Mouse (Mus musculus) right cerebral cortex, postnatal 14 days (tissue): ENCODE measurements at regions not wholly inside any gene's neighbourhood (a gene's known extent, or its start where the extent isn't known, plus 50 kb on each side); places are given as distances from the start of the nearest gene placed in this dataset.
A peak's percentile ranks its signal among the peaks of the same experiment; 100 is the strongest.
"Not testable (repeated sequence)": the region's sequence is repeated elsewhere in the genome, so short reads cannot be mapped to it uniquely, and the experiment has no call there.

Experiments used
- DNase-seq: peaks from one replicate; pipeline ENCODE4 v3.0.0; 2022

DNA sequence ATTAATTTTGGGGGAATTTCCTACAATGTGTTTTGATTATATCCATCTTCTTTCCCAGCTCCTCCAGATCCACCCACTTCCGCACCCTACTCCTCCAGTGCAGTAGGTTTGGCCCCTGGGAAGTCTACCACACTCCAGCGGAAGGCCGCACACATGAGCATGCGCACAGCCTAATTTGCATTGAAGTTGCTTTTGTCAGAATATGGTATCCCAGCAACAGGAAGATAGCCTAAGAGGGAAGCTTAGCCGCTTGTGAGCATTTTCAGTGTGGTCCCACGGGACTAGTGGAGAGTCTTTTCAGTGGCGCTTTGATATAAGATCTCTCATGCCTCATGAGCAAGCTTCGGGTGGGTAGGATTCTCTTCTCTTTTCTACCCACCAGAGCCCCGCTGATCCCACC lies 455.6 kb downstream of the Cbln4 start:
- DNase-seq: peak; percentile 7

DNA sequence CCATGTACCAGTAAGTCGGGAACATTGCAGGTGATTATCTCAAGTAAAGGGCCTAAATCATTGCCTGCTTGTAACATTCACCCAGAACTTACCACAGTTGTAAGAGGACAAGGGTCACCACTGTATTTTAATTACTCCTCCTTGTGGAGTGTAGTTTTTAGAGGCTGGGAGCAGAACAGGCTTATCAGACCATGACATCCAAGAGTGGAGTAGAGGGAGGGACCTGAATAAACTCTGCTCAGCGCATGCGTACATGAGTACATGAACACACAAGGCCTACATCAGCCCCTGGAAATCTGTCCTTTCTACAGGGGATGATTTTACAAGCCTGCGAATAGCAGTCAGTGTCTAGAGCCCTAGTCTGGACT lies 456.4 kb downstream of the Cbln4 start:
- DNase-seq: no peak

DNA sequence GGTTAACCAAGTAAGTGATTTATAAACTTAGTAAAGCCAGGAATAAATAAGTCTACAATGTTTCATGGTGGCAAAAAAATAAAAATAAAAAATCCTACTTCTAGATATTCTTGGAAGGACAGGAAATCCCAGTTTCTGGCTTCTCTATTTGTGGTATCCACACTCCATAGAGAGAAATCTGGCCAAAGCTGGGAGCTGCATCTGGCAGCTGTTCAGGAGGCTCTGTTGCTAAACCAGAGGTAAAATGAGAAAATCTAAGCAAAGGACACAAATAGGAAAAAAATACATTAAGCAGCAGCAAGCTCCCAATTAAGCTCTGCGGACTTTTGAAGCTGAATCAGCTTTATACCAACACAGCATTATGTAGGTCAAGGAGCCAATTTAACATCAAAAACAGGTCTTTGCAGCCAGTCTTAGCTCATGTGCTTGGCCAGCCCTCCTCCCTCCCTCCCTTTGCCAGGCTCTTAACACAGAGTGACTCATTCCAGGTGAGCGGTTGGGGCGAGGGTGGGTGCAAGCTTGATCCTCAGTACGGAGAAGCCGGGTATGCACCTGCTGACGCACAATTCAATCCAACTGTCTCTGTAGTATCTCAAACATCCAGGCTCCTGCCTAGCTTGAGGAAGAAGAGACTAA lies 456.9 kb downstream of the Cbln4 start:
- DNase-seq: peak; percentile 32

DNA sequence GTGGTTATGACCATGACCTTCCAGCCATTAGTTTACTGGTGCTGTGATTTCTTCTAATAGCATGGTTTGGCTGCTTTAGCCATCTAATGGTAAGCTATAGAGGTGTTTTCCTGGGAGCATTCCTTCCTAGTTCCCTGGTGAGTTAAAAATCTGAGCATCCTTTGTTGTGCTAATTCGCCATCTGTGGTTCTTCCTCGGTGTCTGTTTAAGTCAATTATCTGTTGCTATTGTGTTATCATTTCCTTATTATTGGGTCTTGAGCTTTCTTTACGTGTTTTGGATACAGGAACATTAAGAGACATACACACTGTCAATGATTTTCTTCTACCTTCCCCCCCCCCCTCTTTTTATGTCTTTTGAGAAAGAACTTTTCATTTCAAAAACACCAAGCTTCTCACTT lies 468.9 kb downstream of the Cbln4 start:
- no peak for DNase-seq

DNA sequence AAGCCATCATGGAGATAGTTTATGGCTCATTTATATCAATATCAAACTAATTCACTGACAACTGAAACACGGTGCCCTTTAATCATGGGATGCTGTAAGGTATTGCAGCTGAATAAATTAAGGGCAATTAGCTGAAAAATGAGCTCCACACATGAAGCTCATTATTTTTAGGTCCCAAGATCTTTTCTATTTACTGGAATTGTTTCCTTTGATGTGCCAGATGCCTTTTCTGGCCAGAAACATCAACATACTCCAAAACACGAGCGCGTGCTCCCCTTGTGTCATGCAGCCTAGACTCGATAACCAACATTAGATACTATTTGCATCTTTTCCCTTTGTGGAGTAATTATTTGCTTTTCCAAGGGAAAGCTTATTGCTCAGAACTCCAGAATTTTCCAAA lies 480.6 kb downstream of the Cbln4 start:
- DNase-seq: no peak

DNA sequence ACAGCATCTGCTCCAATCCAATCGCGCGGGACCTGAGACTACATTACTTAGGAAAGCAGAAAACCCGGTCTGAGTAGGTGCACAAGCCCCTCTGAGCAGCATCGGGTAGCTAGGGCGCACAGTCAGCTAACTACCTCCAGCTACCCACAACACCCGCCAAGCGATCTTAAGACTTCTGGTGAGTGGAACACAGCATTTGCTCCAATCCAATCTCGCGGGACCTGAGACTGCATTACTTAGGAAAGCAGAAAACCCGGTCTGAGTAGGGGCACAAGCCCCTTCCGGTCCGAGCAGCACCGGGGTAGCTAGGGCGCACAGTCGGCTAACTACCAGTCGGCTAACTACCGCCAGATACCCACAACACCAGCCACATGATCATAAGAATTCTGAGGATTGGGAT lies 500.5 kb downstream of the Cbln4 start:
- not testable (repeated sequence) for DNase-seq

DNA sequence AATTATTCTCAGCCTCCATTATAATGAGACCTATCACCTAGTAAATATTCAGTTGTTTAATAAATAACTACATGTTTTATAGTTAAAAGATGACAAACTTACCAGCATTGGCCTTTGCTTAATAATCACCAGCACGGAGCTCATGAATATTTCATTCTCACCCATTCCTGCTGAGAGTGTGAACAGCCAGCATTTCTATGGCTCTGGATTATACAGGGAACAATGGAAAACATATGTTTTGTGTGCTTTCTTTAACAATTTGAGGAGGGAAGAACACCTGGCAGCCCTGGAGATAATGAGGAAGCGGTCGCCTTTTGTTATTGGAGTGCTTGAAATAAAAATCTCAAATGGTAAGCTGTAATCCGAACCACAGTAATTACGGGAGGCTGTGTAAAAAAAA lies 528.4 kb downstream of the Cbln4 start:
- no peak for DNase-seq

DNA sequence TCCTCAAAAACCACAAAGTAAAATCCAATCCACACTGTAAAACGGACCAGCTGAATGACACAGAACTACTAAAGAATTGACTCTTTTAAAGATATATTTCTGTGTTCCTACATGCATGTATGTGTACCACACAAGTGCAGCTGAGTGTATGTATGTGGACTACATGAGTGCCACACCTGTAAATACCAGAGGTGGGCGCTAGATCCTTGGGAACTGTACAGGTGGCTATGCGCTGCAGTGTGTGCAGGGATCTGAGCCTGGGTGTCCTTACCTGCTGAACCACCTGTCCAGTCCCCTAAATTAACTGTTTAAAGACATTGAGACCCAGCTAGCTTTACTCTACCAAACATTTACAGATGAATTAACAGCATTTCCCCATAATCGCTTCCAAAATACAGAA lies 546.6 kb downstream of the Cbln4 start:
- DNase-seq: no peak

DNA sequence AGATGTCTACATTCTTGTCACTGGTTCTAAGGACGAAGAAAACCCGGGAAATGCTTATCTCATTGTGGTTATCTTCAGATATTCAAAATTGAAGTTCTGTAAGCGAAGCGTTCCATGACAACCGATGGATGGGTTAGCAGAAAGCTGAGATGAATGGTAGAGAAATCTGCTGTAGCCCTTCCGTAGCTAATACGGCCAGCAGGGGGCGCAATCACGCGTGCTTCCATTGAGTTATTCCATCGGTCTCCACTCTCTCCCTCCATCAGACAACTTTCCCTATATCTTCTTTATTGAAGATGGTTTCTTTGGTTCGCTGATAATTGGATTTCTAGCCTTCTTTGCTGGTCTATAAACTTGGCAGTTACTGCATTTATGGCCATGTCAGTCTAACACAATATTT lies 549.5 kb downstream of the Cbln4 start:
- peak; percentile 74 for DNase-seq

DNA sequence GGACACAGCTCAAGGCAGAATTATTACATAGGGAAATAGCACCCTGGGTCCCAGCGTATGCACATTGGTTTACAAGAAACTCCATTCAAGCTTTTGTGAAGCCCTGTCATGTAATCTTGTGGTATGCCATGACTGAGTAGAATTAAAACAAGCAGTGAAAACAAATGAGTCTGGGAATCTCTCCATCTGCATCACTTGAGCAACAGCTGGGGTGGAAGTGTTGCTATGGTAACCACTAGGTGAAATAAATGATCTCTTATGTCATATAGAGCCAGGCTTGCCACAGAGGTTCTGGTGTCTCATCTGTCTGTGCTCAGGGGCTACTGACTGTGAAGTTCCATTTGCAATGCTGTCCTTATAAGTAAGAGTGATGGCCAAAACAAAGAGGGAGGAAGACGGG lies 556.0 kb downstream of the Cbln4 start:
- DNase-seq: no peak

DNA sequence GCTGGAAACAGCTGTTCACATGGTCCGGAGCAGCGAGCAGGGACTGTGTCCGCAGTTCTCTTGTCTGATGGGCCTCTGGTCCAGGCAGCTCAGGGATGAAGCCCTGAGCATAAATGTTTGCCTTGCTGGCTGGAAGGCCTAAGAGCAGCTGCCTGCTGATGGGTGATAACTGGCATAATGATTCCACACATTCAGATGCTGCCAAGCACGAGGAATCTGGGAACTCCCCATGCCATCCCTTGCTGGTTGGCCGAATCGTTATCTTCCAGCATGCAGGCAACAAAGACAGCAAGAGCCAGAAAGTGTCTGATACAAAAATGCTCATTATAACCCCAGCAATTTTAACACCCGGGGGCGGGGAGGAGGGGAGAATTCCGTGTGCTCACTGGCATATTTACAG lies 590.0 kb downstream of the Cbln4 start:
- DNase-seq: peak; percentile 4

DNA sequence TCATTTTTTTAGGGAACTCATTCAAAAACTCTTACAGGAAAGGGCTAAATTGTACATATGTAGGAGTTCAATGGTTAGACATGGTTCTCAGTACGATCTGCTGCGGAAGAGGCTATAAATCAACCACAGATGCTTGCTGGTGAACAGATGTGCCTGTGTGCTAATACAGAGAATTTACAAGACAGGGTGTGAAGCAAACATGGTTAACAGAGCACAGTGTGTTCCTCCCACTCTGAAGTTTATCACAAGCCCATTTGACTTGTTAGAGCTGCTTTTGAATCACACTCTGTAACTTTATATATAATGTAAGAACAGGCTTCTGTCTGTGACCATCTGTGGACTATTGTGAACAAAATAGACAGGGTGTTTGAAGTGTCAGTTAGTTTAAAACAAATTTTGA lies 637.2 kb downstream of the Cbln4 start:
- DNase-seq: no peak

DNA sequence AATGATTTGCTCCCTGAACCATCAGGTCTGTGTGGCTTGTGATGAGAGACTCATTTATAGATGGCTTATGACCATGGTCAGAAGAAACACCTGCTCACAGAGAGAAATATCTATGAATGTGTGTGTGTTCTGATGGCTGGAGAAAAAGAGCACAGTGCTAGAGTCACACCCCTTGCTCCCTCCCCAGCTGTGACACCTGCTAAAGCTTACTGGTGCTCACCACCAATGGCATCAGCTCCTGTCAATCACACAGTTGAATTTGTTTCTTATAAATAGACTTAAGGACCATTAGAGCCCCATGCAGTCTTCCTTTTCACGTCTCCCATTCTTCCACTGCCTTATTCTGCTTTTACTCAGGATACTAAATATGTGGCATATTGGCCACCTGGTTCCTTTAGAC lies 654.3 kb downstream of the Cbln4 start:
- no peak for DNase-seq

DNA sequence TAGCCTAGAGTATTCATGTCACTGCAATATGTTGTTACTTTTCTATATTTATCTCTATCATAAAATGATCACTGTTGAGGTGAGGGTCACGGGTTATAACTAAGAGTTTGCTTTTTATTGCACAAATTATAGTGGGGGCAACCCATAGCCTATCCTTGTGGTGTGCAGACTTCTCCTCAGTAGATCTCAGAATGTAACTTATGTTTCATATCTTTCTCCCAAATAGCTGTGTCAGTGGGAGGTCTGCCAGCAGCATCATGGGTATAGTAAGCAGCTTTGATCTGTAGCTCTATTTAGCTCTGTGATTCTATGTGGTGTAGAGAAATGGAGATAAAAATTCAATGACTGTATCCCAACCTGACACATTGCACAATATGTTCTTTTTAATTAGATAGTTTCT lies 641.9 kb downstream of the Dok5 start:
- DNase-seq: peak; percentile 42

DNA sequence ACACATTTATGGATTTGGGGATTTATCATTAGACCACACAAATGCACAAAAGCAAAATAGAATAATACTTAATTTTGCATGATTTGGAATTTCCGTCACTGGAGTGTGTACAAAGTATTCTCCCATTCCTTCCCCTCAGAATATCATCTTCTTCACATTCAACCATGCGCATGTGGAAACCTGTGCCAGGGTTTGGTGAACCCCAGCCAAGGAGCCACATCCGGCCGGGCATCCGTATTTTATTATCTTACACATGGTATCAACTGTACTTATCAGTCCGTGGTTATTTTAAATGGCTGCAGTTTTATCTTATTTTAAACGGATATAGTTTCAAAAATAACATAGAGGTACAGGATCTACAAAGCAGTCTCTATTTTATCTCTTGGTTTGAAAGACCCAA lies 641.4 kb downstream of the Dok5 start:
- no peak for DNase-seq

DNA sequence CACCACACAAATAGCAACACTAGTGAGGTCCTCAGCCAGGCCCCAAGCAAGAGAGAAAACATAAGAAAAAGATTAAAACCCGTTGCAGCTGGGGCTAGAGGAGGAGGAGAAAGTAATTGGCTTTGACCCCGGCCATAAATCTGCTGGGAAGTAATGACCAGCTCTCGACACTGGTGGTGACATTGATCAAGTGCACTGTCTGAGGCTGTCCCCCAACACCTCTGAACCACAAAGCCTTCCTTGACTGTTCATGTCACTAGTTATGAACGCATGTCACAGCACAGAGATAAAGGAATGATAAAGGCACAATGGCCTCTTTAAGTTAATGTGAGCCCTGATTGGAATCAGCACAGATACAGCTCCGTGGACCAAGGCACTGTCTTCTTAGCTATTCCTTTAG lies 640.1 kb downstream of the Dok5 start:
- no peak for DNase-seq

DNA sequence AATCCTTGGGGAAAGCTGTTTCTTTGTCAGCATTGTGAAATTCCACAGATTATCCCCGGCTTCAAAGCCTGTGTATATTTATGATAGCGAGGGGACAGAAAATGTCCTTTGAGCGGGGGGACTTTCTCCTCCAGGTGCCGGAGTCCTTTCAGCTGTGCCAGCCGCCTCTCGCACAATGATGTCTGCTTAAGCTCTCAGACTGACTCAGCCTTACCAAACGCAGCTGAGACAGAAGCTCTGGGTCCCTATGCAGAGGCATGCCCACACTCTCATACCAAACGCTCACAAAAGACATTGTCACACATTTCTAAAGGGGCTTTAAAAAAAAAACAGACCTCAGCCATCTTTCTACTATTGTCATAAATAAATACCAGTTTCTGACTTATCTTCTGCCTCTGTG lies 633.9 kb downstream of the Dok5 start:
- DNase-seq: no peak

DNA sequence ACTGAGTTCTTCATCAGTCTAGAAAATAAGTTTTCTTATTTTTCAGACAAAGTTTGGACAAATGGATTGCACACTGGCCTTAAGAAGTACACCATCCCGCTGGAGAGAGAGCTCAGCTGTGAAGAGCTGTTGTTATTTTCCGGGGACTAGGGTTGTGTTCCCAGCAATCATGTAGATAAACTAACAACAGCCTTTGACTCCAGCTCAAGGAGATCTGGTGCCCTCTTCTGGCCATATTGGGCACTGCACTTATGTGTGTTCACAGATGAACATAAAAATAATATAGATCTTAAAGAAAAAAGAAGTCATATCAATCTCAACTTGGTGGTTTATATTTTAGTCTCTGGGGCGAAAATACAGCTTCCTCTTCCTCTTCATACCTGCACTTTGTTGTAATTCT lies 633.0 kb downstream of the Dok5 start:
- no peak for DNase-seq

DNA sequence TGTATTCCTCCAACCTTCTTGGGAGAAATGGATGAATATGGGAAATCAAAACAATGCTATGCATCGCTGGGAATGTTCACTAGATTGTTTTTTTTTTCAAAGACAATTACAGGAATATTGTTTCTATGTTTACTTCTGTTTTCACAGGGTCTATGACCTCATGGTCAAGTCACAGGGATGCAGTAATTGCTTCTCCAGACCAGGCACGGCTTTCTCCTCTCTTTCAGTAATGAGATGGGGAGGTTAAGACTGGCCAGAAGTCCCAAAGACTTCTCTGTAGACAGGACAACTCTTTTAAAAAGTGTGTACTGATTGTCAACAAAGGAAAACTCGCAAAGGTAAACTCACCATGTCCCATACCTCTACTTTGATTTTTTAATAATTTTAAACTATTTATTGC lies 631.8 kb downstream of the Dok5 start:
- no peak for DNase-seq

DNA sequence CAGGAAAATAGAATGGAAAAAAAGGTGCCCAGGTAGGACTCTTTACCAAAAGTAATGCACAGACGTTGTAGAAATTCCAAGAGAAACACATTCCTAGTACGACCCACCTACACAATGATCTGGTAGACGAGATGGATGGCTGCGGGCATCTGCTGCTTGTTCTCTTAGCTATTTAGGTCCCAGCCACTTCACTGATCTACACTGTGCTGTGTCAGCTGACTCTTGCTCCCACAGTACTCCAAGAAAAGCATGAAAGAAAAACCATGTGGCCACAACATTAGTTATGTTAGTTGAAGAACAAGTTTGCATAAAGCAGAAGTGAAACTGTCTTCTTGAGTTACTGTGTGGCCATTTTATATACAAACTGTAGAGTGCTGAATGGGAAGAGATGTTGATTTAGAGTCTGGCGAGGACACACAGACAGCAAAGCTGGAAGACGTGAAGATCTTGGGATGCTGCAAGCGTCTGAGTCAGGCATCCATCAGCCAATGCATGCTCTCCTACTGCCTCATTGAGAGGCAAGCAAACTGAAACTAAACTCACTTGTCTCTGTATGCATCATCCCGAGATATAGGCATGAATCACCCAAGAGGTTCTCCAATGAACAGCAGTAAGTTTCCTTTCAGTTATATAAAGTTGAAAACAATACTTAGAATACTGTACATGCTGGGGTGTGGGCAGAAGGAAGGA lies 626.6 kb downstream of the Dok5 start:
- no peak for DNase-seq

DNA sequence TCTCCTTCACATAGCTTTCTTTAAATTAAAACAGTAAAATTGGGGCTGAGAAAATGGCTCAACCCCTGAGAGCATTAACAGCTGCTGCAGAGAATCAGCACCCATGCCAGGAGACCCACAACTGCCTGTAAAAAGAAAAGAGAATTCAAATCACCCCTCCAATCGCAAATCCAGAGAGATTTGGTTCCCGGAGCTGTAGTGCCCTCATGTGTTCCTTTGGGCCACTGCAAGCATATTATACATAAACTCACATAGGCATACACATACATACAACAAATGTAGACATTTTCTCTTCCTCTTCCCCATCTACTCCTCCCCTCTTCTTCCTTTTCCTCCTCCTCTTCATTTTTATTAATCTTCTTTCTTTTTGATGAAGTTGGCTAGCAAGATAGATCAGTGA lies 616.5 kb downstream of the Dok5 start:
- no peak for DNase-seq

DNA sequence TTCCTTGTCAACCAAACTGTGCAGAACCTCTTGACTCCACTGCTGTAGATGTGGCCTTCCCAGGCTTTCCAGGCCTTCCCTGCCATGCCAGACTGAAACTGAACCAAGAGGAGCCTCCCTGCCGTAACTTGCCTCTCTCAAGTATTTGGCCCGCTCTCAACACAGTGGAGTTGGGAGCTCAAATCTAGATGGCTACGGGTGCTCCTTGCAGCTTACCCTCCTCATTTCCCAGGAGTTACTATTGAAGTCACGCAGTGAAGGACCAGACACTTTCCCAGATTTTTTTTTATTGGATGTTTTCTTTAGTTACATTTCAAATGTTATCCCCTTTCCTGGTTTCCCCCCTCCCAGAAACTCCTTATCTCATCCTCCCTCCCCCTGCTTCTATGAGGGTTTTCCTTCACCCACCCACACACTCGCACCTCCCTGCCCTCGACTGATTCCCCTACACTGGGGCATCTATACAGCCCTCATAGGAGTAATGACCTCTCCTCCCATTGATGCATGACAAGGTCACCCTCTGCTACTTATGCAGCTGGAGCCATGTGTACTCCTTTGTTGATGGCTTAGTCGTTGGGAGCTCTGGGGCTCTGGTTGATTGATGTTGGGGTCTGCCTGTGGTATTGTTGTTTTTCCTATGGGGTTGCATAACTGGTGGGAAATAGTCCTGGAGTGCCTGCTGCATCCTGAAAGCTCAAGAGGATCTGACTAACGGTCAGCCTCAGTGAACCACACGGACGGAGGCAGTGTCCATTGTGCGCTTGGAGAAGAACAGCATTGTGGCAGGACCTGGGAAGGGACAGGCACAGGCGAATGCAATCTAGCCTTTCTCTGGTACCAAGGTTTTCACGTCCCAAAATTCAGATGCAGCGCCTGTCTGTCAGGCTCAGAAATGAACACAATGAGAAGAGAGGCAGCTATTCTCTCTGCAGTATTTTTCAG lies 602.5 kb downstream of the Dok5 start:
- no peak for DNase-seq

DNA sequence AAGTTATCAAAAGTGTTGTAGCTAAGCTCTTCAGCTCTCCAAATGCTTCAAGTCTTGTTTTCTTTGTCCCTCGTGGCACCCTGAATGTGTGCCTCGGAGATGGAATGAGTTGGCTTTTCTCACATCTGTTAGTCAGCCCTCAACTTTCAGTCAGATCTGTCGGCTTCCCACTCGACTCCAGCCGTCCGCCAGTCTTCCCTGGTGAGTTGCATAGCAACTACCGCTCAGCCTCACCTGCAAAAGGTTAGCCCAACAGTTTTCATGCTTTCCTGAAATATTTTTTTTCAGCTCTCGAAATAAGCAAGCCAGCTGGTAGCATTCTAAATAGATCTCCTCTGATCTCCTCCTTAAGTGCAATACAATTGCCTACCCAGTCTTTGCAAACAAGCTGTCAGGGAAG lies 601.2 kb downstream of the Dok5 start:
- peak; percentile 20 for DNase-seq

DNA sequence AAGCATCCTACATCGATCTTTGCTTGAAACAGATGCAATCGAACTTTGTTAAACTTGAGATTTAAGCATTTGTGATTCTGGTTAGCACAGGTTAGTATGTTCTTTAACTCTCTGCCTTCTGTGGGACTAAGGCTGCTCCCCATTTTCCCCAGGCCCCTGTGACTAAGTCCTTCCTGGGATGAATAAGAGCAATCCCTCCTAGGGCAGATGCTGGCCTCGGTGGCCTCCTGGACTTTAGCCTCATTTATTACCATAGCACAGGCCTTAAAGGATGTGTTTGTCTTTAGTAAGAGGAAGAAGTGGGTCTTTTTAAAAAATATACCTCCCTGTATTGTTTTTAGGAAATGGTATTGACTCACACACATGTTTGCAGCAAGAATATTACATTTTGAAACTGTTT lies 599.9 kb downstream of the Dok5 start:
- DNase-seq: no peak
